Mouse (Mus musculus): ENCODE data around the gene March7. TPM values are rescaled to one million over a fixed set of nuclear protein-coding genes. Genes with fewer than 3 reads are reported as not detected.

March7 gene
- total and polyA plus RNA-seq, 3 experiments, result 9.6 to 24.8 (median 20.9) TPM

DNA sequence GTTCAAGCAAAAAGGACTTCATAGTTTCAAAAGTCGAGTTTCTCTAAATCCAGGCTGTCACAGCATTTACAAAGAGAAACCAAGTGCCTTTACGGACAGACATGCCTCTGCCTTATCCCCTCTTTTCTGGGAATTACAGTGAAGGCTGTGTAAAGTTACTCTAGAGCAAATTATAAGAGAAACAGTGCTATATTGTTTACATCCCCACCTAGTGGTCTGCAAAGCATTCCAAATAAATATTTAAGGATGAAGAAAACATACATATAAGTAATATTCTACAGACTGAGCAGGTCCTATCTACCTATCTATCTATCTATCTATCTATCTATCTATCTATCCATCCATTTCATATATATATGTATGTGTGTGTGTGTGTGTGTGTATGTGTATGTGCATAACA, 28.0 kb upstream of the March7 start:
- H3K27me3 ChIP-seq (ENCODE audit: control insufficient read depth, insufficient read depth, low read length), result no peaks in the 10 kb centered on the region
- H3K79me2 ChIP-seq (replicated peaks; ENCODE audit: control insufficient read depth, insufficient read depth, low read length), result no peaks in the 10 kb centered on the region
- no peaks in the 10 kb centered on the region for H3K4me1 ChIP-seq (ENCODE audit: control insufficient read depth, insufficient read depth, low read length)
- TF ChIP-seq POLR2A (IDR thresholded peaks at IDR 0.05; ENCODE audit: insufficient read depth, low read depth, low read length) (no peak), CTCF (IDR thresholded peaks at IDR 0.05) (peak; percentile 51)
- intact Hi-C loops (cut with DNase I), result no loop called here
- no peaks in the 10 kb centered on the region for H3K36me3 ChIP-seq (ENCODE audit: control insufficient read depth, insufficient read depth, low read length)
- H3K27ac ChIP-seq, result no peak overlapping the region
- H3K4me3 ChIP-seq, result no peak overlapping the region
- WGBS, result 47% methylated on average over 2 of the region's 2 CpGs
- DNase-seq, result no peak
- H3K9ac ChIP-seq (ENCODE audit: low read depth, low read length), result no peak overlapping the region

DNA sequence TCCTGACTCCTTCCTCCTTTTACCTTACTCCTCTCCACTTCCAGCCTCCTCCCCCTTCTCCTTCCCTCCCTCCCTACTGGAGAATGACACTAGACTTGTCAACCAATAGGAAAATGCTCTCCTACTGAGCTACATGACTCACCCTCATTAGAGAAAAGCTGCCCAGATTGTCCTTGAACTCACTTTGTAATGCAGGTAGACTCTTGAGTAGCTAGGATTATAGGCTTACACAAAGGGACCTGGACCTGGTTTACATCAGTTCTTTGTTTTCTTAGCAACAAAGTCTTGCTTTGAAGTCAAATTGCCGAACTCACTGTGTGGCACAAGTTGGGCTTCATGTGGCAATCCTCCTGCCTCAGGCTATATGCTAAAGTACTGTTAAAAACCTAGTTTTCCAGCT, 12.8 kb upstream of the March7 start:
- H3K9ac ChIP-seq (ENCODE audit: low read depth, low read length), result no peak overlapping the region
- TF ChIP-seq EP300 (IDR thresholded peaks at IDR 0.05; ENCODE audit: insufficient read depth, low read depth, low read length) (no peak), POLR2A (IDR thresholded peaks at IDR 0.05; ENCODE audit: insufficient read depth, low read depth, low read length) (no peak), CTCF (IDR thresholded peaks at IDR 0.05) (no peak)

DNA sequence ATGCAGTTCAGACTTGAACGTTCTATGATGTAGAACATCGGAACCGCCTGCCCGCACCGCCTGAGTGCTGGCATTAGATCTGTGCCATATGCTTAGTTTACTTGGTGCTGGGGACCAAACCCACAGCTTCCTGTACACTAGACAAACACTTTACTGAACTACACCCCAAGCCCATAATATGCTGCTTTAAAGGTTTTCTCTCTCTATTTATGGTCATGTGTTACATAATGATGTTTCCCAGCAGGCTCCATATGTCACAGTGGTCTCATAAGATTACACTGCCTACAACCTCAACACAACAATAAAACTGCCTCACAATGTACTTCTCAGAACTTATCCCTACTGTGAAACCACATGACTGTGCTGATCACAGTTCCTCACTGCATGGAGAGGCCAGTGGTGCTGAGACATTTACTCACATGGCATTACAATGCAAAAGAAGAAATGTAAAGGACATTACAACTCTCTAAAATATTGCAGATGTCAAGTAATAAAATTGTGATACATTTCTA, 9.6 kb upstream of the March7 start:
- intact Hi-C loops (cut with DNase I), result loop anchor here (10.0 kb wide), 1 partner anchor 675 kb away; no protein-coding TSS in a partner anchor
- H3K4me3 ChIP-seq, result no peak overlapping the region

More for the DNA sequence above, 12.8 kb upstream of the March7 start:
- WGBS, result 76% methylated on average over 1 of the region's 1 CpGs
- Histone ChIP-seq H3K4me3 (no peak overlapping the region), H3K79me2 (replicated peaks; ENCODE audit: control insufficient read depth, insufficient read depth, low read length) (no peaks in the 10 kb centered on the region), H3K27me3 (ENCODE audit: control insufficient read depth, insufficient read depth, low read length) (no peaks in the 10 kb centered on the region), H3K36me3 (ENCODE audit: control insufficient read depth, insufficient read depth, low read length) (no peaks in the 10 kb centered on the region), H3K27ac (no peak overlapping the region), H3K4me1 (ENCODE audit: control insufficient read depth, insufficient read depth, low read length) (no peaks in the 10 kb centered on the region)
- no peak for DNase-seq
- intact Hi-C loops (cut with DNase I), result no loop called here

DNA sequence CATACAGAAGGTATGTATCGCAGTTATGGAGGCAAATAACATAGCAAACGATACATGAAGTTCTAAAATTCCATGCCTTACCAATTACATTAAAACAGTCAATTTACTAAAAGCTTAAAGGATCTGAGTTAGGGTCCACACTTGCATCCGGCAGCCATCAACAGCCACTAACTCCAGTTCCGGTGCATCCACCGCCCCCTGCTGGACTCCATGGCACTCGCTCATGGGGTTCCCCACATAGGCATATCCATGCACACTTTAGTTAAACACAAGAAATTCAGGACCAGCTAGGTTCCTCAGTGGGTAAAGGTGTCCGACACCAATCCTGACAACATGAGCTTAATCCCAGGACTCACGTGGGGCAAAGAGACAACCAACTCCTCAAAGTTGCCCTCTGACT, 9.0 kb upstream of the March7 start:
- WGBS, result 67% methylated on average over 8 of the region's 8 CpGs
- no peak overlapping the region for H3K4me3 ChIP-seq
- intact Hi-C loops (cut with DNase I), result loop anchor here (10.0 kb wide), 1 partner anchor 676 kb away; no protein-coding TSS in a partner anchor

More for the DNA sequence above, 9.6 kb upstream of the March7 start:
- Histone ChIP-seq H3K27me3 (ENCODE audit: control insufficient read depth, insufficient read depth, low read length) (no peaks in the 10 kb centered on the region), H3K4me1 (ENCODE audit: control insufficient read depth, insufficient read depth, low read length) (no peaks in the 10 kb centered on the region), H3K27ac (no peak overlapping the region), H3K79me2 (replicated peaks; ENCODE audit: control insufficient read depth, insufficient read depth, low read length) (no peaks in the 10 kb centered on the region), H3K9ac (ENCODE audit: low read depth, low read length) (no peak overlapping the region), H3K36me3 (ENCODE audit: control insufficient read depth, insufficient read depth, low read length) (no peaks in the 10 kb centered on the region)
- TF ChIP-seq EP300 (IDR thresholded peaks at IDR 0.05; ENCODE audit: insufficient read depth, low read depth, low read length), result no peak
- TF ChIP-seq POLR2A (IDR thresholded peaks at IDR 0.05; ENCODE audit: insufficient read depth, low read depth, low read length), result no peak
- no peak for DNase-seq
- 96% methylated on average over 5 of the region's 5 CpGs for WGBS

DNA sequence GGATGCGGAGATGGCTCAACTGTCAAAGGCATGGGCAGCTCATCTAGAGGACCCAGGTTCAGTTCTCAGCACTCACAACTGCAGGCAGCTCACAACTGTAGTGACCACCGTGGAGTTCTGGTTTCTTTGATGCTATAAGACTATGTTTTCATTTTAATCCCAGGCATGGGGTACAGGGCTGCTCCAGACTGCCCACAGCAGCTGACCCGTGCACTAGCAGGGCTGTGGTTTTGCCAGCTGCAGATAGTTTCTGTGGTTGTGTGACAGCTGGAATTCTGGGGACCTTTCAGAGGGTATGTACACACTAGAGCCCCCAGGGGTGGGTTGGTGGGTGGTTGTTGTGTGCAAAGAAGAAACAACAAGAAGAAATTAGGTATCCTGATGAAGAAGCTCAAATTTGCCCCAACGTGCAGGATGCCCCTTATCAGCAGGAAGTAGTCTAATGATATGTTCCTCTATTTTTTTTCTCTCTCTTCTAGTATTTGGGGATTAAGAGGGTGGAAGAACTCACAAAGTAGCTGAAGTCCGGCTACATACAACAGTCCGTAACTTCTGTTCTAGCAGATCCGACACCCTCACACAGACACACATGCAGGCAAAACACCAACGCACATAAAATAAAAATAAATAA, 6.7 kb upstream of the March7 start:
- Histone ChIP-seq H3K4me1 (ENCODE audit: control insufficient read depth, insufficient read depth, low read length) (peaks cover 2% of the 10 kb centered on the region), H3K9ac (ENCODE audit: low read depth, low read length) (no peak overlapping the region), H3K4me3 (no peak overlapping the region), H3K36me3 (ENCODE audit: control insufficient read depth, insufficient read depth, low read length) (0 out of 2 replicates have a peak, but pooled peaks cover 2% of the 10 kb centered on the region), H3K27me3 (ENCODE audit: control insufficient read depth, insufficient read depth, low read length) (no peaks in the 10 kb centered on the region), H3K27ac (no peak overlapping the region), H3K79me2 (replicated peaks; ENCODE audit: control insufficient read depth, insufficient read depth, low read length) (no peaks in the 10 kb centered on the region)
- TF ChIP-seq EP300 (IDR thresholded peaks at IDR 0.05; ENCODE audit: insufficient read depth, low read depth, low read length) (no peak), CTCF (IDR thresholded peaks at IDR 0.05) (no peak), POLR2A (IDR thresholded peaks at IDR 0.05; ENCODE audit: insufficient read depth, low read depth, low read length) (no peak)
- WGBS, result 82% methylated on average over 8 of the region's 8 CpGs
- DNase-seq, result no peak
- intact Hi-C loops (cut with DNase I), result loop anchor here (10.0 kb wide), 1 partner anchor 678 kb away; no protein-coding TSS in a partner anchor

More for the DNA sequence above, 9.0 kb upstream of the March7 start:
- Histone ChIP-seq H3K27me3 (ENCODE audit: control insufficient read depth, insufficient read depth, low read length) (no peaks in the 10 kb centered on the region), H3K36me3 (ENCODE audit: control insufficient read depth, insufficient read depth, low read length) (no peaks in the 10 kb centered on the region), H3K27ac (no peak overlapping the region), H3K9ac (ENCODE audit: low read depth, low read length) (no peak overlapping the region), H3K79me2 (replicated peaks; ENCODE audit: control insufficient read depth, insufficient read depth, low read length) (no peaks in the 10 kb centered on the region), H3K4me1 (ENCODE audit: control insufficient read depth, insufficient read depth, low read length) (no peaks in the 10 kb centered on the region)
- TF ChIP-seq POLR2A (IDR thresholded peaks at IDR 0.05; ENCODE audit: insufficient read depth, low read depth, low read length) (no peak), CTCF (IDR thresholded peaks at IDR 0.05) (peak; percentile 86)
- peak; percentile 49 to 69 for DNase-seq

DNA sequence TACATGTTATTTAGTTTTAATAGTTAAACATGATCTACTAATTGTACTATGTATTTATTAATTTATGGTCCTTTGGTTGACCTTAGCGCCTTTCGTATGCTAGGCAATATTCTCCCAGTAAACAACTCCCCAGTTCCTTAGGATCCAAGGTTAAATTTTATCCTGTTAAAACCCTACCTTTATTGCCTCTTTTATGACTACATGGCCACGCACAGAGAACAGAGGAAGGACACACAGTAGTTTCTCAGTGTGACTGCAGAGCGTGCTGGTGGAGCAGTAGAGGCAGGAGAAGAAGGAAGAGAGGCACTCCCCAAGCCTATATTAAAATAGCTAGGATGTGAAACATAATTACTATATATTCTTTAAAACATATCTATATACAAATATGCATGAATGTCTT, 6.0 kb upstream of the March7 start:
- Histone ChIP-seq H3K79me2 (replicated peaks; ENCODE audit: control insufficient read depth, insufficient read depth, low read length) (no peaks in the 10 kb centered on the region), H3K9ac (ENCODE audit: low read depth, low read length) (no peak overlapping the region), H3K27me3 (ENCODE audit: control insufficient read depth, insufficient read depth, low read length) (no peaks in the 10 kb centered on the region), H3K4me3 (no peak overlapping the region), H3K27ac (no peak overlapping the region), H3K36me3 (ENCODE audit: control insufficient read depth, insufficient read depth, low read length) (peaks cover 5% of the 10 kb centered on the region; the same call in 1 of the 2 replicates), H3K4me1 (ENCODE audit: control insufficient read depth, insufficient read depth, low read length) (peaks cover 5% of the 10 kb centered on the region)
- WGBS, result 98% methylated on average over 4 of the region's 4 CpGs
- DNase-seq, result no peak
- TF ChIP-seq CTCF (IDR thresholded peaks at IDR 0.05) (no peak), POLR2A (IDR thresholded peaks at IDR 0.05; ENCODE audit: insufficient read depth, low read depth, low read length) (no peak), EP300 (IDR thresholded peaks at IDR 0.05; ENCODE audit: insufficient read depth, low read depth, low read length) (no peak)
- intact Hi-C loops (cut with DNase I), result loop anchor here (10.0 kb wide), 1 partner anchor 679 kb away; no protein-coding TSS in a partner anchor

Data from heart, adult 2 months (tissue).